Mouse (Mus musculus) left cerebral cortex, postnatal 25 days (tissue): ENCODE measurements at regions not wholly inside any gene's neighbourhood (a gene's known extent, or its start where the extent isn't known, plus 50 kb on each side); places are given as distances from the start of the nearest gene placed in this dataset.

Experiments used
- DNase-seq, 2 experiments: peaks; one replicate each; pipeline ENCODE4 v3.0.0; 2022; ENCODE audit warnings: low spot score in 2 of 2, mixed read lengths in 1 of 2
- intact Hi-C: fragments of 180-260 bp; cut with DNase I; formaldehyde crosslinking; loops from one replicate; pipeline ENCODE4 v1.15.1; 2025

DNA sequence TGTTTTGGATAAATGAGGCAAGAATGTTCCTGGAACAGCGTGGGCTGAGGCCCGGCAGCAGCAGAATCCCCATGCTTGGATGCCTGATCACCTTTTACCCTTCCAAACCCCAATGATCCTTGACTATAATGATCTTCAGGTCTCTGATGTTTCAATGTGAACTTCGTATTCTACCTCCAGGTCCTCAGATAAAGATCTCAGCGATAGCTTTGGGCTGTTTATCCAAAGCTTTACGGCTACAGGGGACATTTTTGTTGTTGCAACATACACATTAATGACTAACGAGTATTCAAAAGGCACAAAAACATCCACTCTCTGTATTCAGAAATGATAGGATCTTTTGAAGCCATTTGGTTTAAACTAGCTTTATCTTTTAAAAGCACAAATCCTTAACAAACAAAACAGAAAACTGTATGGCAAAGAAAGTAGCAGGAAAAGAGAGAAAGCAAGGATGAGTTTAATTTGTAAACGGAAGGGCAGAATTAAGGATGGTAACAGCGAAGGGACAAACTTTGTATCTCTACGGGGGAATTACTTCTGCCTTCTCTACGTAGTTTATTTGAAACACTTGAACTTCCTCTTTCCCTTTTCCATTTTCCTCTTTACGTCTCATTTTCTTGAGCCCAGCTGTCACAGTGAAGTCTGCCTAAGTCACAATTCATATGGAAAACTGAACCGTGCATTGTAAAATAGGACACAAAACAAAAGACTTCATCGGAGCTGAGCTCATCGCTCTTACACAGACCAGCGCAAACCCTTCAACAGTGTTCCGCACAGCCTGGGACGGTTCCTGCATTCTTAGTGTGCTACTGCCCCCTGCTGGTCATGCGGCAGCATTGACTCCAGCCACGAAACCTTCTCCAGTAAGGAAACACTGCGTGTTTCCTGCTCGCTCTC, 145.4 kb upstream of the Ccdc54 start:
- intact Hi-C loops: loop anchor here (1.0 to 2.0 kb wide), 3 partner anchors 206 to 482 kb away; no protein-coding TSS in a partner anchor
- DNase-seq: peak; percentile 88 to 94

DNA sequence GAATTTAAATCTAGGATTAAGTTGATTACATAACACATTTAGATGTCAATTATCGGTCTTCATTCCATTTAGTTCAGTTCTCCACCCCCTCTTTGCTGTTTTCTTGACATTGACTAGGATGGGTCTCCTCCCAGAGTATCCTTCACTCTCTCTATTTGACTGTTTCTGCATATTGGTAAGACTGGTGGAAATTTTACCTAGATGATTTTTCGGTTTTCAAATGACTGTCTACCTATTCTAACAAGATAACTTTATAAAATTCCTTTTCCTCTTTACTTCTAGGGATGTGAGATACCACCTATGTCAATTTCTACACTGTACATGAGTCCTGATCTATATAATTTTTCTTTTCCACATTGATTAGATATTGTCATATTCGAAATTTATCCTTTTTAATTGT, 142.4 kb upstream of the Ccdc54 start:
- DNase-seq: no peak
- intact Hi-C loops: no loop called here

DNA sequence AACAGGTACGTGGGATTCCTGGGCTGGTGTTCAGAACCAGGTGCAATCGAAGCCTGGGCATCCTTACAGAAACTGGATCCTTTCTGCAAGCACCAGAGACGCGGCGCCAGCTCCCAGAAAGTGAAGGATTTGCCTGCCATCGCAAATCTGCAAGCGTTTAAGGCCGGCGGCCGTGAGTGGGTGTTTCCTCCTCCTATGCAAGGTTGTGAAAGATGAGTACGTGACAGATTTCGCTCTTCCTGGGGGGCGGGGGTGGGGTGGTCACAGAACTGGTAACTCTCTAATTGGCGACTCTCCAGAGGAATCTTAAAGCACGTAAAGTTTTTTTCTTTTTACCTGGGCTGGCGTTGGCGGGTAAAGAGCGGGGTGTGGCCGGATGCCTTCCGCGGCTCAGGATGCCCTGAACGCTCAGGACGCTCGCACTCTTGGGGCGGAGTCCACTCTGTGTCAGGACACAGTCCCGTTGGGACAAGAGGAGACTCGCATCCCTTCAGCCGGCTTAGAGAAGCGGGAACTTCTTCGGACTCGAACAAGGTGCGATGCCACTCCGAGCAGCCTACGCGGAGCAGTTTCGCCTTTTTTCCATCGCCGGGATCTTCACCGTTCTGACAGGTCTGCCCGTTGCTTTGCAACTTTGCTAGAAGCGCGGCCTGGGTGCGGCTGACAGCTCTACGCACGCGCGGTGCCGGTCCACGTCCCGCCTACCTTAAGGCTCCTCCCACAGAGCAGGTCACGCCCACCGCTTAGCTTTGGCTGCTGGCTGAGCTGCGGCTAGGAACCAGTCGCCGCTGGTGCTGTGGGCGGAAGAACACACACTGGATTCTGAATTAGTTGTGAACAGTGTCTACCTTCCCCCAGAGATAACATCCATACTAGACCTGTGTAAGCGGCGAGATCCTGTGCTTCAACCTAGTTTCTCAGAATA, 141.4 kb upstream of the Ccdc54 start:
- DNase-seq: peak; percentile 85 to 91
- intact Hi-C loops: loop anchor here (1.0 kb wide), 1 partner anchor 300 kb away; the partner anchor contains the start of gene Bbx

DNA sequence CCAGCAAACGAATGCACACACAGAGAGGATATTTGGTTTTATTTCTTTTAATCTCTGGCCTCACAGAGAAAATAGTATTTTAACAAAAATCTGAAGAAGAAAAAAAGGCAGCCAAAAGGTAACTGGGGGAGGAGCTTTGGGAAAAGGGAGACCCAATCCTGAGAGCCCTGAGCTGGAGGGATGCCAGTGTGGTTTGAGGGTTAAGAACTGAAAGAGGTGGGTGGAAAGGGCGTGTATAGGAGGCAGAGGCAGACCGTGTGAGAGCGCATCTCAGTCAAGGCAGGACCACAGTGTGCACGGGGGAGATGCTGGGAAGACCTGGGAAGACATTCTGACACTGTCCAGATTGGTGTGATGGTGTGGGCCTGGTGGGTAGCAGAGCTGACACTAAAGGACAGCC, 138.4 kb upstream of the Ccdc54 start:
- no peak for DNase-seq
- intact Hi-C loops: no loop called here

DNA sequence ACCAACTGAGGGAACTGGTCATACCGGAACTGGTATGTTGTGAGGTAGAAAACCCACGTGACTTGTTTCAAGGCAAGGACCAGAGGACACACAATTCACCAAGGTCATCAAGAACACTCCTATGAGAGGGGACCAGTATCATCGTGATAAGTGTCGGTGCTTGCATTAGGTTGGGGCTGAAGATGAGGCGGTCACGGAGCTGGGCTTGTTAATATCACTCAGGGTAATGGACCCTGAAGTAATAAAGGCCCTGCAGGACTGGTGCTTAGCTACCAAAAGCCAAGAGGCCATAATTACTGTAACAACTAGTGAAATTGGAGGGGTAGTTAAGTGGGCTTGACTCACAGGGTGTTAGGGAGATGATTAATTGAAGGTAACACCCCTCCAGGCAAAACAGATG, 132.2 kb upstream of the Ccdc54 start:
- DNase-seq: no peak
- intact Hi-C loops: no loop called here

DNA sequence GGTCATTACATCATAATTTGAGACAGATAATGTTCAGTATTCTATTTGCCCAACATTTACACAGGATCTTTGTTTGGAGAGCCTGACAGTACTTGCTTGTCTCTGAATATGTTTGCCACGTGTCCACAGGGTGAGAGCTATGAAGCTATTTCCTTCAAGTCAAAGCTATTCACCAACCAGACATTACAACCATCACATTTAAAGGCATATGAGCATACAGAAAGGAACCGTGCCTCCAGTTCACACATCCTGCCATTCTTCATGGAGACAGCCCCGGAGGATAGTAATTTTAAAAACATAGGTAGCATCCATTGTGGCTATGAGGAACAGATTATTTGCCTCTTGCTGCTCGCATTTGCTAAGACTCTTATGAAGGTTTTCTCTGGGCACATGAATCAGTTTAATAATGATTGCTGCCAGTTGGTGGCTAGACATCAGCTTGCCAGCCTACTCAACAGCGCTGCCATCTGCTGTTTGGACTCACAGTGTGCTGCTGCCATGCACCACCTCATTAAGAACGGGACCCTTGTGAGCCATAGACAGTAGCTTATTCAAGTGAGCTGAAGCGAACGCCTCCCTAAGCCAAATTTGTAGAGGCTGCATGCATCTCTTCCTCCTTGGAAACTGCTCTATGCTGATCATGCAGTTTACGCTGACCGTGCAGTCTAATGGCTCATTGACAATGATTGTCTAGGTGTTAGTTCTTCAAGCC, 126.5 kb upstream of the Ccdc54 start:
- DNase-seq: peak; percentile 56 to 65
- intact Hi-C loops: no loop called here

DNA sequence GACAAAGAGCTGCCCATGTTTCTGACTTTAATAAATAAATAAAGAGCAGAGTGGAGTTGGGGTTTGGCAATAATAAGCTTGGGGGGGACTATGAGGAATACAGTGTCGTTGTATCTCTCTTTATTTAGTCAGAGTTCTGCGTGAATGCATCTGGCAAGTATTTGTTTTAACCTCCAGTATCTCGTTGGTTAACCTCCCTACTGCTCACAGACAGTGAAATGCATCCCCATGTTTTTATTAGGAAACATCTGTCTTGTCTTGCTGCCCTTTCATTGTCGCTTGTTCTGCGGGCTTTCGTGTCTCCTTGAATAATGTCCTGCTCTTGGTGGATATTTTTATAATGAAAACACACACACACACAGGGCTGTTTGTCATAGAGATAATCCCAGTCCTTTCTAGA, 118.8 kb upstream of the Ccdc54 start:
- intact Hi-C loops: no loop called here
- DNase-seq: no peak

DNA sequence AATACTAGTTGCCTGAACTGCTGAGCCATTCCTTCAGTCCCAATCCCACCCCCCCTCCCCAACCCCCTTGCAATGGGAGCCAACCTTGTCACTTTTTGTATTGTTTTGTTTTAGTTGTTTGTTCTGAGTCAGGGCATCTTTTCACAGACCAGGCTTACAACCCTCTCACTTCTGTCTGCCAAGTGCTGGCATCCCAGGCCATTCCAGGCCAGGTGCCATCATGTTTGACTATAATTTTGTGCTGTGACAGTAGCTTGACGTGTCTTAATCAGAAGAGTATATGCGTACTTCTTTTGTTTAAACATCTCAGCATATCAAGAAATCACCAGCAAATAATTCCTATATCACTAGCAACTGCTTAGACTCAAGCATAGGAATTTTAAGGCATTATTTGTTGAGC, 117.0 kb upstream of the Ccdc54 start:
- intact Hi-C loops: no loop called here

DNA sequence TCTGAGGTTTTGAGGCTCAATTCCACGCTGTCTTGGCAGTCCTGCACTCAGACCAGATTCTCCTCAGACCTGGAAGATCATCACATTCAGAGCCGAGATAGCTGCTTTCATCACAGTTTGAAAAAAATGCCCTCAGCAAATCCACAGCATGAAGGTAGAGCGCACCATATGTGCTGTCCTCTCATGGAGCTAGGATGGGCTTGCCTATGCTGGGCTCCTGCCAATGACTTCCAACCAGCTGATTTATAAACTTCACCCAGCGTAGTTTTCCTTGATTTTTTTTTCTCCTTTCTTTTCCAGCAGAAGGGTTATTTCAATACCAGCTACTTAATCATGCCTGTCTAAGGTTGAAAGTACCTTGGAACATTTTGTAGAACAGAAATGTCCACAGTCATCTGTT, 115.0 kb upstream of the Ccdc54 start:
- DNase-seq: no peak
- intact Hi-C loops: no loop called here

More for the DNA sequence above, 117.0 kb upstream of the Ccdc54 start:
- no peak for DNase-seq

DNA sequence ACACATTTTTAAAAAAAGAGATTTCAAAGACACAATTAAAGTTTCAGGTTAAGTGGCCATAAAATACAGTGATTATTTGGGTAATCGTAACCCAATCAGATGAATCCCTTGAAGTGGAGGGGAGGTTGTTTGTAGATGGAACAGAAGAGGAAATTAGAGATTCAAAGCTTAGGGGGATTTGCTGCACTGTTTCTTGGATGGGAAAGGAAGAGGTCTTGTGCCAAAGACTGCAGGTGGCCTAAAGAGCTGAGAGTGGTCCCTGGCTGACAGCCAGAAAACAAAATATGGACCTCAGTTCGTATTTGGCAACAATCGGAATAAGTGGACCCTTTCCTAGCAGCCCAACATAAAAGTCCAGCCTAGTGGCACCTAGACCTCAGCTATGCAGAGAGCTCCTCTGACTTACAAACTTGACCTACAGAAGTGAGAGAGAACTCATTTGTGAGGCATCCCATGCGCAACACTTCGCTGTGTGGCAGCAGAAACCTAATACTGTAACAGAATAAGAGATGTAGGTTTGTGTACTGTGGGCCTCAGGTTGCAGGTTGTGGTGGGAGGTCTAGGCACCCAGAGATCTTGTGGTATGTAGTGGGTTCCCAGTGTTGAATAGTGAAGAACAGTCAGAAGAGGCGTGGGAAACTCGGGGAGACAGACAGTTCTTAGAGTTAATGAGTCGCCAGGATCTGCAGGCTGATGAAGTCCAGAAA, 110.0 kb upstream of the Ccdc54 start:
- DNase-seq: no peak
- intact Hi-C loops: no loop called here

DNA sequence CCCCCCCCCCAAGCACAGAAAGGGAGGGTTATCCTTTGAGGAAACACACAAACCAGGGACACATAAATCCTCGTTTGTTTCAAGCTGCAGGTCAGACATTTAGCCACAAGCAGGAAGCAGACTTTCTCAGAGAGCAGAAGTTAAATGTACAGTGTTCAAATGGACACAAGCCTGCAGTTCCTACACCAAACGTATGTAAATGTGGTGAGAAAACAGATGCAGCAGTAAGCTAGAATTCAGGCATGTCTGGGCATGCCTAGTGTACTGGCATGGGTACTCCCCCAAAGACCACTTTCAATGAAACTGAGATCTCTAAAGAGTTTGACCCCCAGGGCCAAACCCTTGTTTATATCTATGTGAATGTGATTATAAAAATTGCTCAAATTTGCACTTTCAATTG, 109.2 kb upstream of the Ccdc54 start:
- intact Hi-C loops: no loop called here
- DNase-seq: no peak

DNA sequence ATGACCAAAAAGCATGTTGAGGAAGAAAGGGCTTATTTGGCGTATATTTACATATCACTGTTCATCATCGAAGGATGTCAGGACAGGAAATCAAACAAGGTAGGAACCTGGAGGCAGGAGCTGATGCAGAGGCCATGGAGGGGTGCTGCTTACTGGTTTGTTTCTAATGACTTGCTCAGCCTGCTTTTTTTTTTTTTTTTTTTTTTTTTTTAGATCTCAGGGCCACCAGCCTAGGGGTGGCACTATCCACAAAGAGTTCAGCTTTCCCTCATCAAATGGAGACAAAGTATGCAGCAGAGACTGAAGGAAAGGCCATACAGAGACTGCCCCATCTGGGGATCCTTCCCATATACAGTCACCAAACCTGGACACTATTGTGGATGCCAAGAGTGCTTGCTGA, 106.8 kb upstream of the Ccdc54 start:
- intact Hi-C loops: no loop called here
- DNase-seq: no peak

DNA sequence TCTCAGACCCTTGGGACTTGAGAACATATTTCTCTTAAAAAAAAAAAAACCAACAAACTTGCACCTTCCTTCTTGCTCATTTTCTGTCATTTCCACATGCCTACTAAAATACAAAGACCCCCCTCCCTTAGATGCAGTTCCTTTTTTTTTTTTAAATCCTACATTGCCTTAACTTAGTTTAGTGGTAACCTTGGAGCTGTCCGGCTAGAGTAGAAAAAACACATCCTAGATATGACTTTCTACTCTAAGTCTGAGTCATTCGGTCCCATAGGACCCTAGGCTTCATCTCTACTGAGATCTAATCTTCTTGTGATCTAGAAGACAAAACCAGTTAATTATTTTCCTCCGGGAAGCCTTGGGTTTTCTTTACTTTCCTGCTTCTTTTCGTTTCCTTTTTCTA, 105.1 kb upstream of the Ccdc54 start:
- no peak for DNase-seq
- intact Hi-C loops: no loop called here

DNA sequence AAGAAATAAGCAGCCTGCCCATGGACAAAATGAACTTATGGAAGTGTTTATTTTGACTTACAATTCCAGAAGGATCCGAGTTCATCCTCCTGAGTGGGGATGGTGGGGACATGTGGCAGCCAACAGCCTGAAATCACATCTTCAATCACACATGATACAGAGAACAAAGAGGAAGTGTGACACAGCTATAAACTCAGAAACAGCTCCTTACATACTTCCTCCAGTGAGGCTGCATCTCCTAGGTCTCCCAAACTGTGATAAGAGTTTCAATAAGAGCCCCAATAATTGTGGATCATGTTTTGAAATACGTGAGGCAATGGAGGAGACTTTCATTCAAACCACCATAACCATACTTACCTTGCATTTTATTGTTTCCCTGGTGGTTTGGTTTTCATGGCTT, 103.1 kb upstream of the Ccdc54 start:
- intact Hi-C loops: no loop called here
- no peak for DNase-seq

DNA sequence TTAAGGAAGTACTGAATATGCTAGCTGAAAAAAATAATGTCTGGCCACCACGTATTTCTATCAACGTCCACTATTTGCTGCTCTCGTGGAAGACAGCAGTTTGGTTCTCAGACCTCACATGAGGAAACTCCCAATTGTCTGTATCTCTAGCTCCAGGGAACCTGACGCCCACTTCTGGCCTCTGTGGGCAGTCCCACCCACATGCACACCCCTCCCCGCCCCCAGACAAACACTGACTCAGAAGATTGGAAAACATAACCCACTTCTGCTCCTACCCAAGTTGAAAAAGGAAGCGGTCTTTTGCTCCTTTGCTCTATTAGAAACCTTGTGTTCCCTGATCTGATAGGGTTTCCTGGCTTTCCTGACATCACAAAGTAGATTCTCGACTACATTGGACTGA, 99.9 kb upstream of the Ccdc54 start:
- DNase-seq: no peak
- intact Hi-C loops: no loop called here

DNA sequence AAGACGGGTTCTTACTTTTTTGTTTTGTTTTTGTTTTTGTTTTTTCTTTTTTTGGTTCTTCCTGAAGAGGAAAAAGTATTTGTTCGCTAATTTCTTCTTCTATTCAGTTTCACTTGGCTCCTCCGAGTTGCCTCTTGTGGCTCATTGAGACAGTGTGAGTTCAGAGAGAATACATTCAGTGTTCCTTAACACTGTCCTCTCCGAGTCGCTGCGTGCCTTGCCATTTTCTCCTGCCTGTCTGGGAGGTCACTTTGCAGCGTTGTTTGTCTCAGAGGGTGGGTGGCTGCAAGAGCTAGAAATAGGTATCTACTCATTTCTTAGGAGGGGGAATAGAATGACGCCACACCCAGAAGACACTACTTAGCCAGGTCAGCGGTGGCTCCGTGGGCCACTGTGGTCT, 98.6 kb upstream of the Ccdc54 start:
- DNase-seq: no peak
- intact Hi-C loops: loop anchor here (1.0 to 2.0 kb wide), 2 partner anchors 161 to 257 kb away; partner anchors contain the start of gene Bbx

DNA sequence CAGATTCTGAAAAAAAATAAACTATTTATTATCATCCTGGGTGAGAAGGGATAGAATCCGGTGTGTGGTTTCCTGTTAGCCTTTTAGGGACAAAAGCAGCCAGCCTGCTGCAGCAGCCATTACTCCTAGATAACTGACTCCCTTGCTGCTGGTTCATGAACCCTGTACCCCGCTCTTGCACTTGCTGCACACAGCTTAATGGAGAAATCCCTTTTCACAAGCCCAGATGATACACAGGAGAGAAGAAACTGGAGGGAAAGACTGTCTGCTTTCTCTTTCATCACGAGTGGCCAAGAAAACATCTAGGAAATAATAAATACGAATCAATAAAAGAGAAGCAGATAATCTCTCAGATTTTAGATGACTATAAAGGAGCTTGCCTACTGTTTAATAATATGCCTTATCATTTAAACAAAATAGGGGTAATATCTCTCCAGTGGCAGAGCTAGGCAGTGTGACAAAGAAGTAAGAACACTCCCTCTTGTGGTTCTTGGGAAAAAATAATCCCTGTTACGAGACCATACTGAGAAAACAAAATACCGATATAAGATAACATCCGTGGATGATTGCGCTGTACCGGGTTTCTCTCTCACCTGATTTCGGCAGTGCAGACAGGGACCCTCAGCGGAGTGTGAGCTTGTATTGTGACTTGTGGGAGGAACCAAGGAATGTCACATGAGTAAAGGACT, 98.0 kb upstream of the Ccdc54 start:
- peak in 1 of 2 experiments; percentile 22 for DNase-seq
- intact Hi-C loops: loop anchor here (1.0 to 2.0 kb wide), 2 partner anchors 160 to 257 kb away; partner anchors contain the start of gene Bbx

DNA sequence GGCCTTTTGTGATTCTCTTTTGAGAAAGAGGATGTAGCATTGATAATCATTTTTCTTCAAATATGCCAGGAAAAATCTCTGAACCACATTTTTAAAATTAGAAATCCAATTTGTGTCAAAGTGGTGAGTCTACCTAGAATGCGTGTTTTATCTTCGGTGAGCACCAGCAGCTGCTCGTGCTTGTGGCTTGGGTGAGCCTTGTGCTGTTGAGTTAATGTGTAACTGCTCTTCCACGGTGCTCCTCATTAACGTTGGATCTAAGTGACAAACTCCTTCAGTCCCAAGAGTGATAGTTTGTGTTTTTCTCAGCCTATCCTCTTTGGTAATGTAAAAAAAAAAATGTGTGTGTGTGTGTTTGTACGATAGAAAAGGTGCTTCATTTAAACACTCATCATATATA, 88.7 kb upstream of the Ccdc54 start:
- DNase-seq: no peak
- intact Hi-C loops: no loop called here

DNA sequence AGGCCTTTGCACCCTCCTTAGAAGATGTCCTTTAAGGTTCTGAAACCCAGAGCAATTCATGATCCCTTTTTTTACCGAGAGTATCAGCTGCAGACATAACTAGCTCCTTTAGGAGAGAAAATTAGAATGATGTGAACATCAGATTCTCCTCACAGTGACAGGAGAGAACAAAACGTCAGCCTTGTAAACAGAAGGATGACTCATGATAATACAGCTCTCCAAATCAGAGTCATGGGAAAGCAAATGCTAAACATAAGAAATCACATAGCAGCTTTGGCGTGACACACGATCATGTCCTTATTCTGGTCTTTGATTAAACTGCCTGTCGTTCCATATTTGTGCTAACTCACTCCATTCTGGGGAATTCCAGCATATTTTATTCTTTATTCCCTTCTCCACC, 82.4 kb upstream of the Ccdc54 start:
- intact Hi-C loops: no loop called here
- peak; percentile 15 to 23 for DNase-seq
